Mouse (Mus musculus): ENCODE data around the gene Cacna1d. TPM values are rescaled to one million over a fixed set of nuclear protein-coding genes. Genes with fewer than 3 reads are reported as not detected.

Cacna1d gene
- polyA plus RNA-seq, 1 experiment = not detected

DNA sequence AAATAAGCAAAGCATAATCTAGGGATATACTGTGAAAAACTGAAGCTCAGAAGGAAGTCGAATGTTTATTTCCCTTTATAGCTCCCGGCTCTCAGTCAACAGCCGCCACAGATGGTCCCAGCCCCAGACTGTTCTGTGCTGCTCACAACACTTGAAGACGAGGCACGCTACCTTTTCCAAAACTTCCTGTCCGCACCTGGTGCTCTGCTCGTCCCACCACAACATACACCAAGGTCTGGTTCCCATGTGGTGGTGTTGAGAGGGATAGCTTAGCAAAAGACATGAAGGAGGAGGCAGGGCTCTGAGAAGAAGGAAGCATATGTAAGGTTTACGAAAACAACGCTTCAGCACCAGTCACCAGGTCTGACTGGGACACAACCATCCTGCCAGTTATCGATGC is 207.2 kb downstream of the Cacna1d start:
- no peaks in the 10 kb centered on the region for H3K79me3 ChIP-seq (ENCODE audit: low read depth)
- no peak overlapping the region for H3ac ChIP-seq (ENCODE audit: control insufficient read depth, insufficient read length, low read depth)
- no peaks in the 10 kb centered on the region for H3K79me2 ChIP-seq (ENCODE audit: control insufficient read depth, insufficient read depth)
- no peak overlapping the region for H3K4me3 ChIP-seq (ENCODE audit: insufficient read depth, poor library complexity, severe bottlenecking)
- no peaks in the 10 kb centered on the region for H3K36me3 ChIP-seq (ENCODE audit: control insufficient read depth, insufficient read depth)
- no peak for TF ChIP-seq MYOG (IDR thresholded peaks at IDR 0.05; ENCODE audit: control insufficient read depth, extremely low read depth, insufficient read length)
- TF ChIP-seq FOSL1 (IDR thresholded peaks at IDR 0.05; ENCODE audit: insufficient read depth, low read length, poor library complexity, severe bottlenecking) = no peak
- TF ChIP-seq CTCF (IDR thresholded peaks at IDR 0.05; ENCODE audit: control insufficient read depth, insufficient read depth, insufficient read length) = no peak
- TF ChIP-seq USF1 (IDR thresholded peaks at IDR 0.05; ENCODE audit: low read depth) = no peak
- no peak for TF ChIP-seq MAX (IDR thresholded peaks at IDR 0.05)
- no peak for TF ChIP-seq MYOD1 (IDR thresholded peaks at IDR 0.05; ENCODE audit: control insufficient read depth, insufficient read length, low read depth)
- no peak for TF ChIP-seq CEBPB (IDR thresholded peaks at IDR 0.05; ENCODE audit: low read depth)
- H3K27me3 ChIP-seq (ENCODE audit: control insufficient read depth, insufficient read depth, insufficient read length) = peaks cover 3% of the 10 kb centered on the region

DNA sequence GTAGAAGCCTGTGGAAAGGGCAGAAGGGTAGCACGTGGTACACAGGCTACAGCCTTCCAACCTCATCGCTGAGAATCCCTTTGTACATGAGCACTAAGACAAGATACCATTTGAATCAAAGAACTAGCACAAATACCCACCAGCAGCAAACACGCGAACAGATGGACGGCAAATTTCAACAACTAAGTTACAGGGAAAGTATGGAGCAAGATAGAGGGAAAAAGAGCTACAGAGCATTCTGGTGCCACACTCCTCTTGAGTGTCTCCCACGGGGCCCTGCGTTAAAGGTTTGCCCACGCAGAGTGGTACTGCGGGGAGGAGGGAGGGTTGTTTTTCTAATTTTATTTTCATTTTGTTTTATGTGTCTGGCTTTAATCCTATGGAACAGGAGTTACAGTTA is 215.7 kb downstream of the Cacna1d start:
- H3ac ChIP-seq (ENCODE audit: control insufficient read depth, insufficient read length, low read depth) = no peak overlapping the region
- no peaks in the 10 kb centered on the region for H3K36me3 ChIP-seq (ENCODE audit: control insufficient read depth, insufficient read depth)
- H3K27me3 ChIP-seq (ENCODE audit: control insufficient read depth, insufficient read depth, insufficient read length) = peaks cover 35% of the 10 kb centered on the region
- H3K4me3 ChIP-seq (ENCODE audit: insufficient read depth, poor library complexity, severe bottlenecking) = no peak overlapping the region
- no peak for TF ChIP-seq FOSL1 (IDR thresholded peaks at IDR 0.05; ENCODE audit: insufficient read depth, low read length, poor library complexity, severe bottlenecking)
- TF ChIP-seq CTCF (IDR thresholded peaks at IDR 0.05; ENCODE audit: control insufficient read depth, insufficient read depth, insufficient read length) = no peak
- no peaks in the 10 kb centered on the region for H3K79me2 ChIP-seq (ENCODE audit: control insufficient read depth, insufficient read depth)
- no peaks in the 10 kb centered on the region for H3K79me3 ChIP-seq (ENCODE audit: low read depth)

DNA sequence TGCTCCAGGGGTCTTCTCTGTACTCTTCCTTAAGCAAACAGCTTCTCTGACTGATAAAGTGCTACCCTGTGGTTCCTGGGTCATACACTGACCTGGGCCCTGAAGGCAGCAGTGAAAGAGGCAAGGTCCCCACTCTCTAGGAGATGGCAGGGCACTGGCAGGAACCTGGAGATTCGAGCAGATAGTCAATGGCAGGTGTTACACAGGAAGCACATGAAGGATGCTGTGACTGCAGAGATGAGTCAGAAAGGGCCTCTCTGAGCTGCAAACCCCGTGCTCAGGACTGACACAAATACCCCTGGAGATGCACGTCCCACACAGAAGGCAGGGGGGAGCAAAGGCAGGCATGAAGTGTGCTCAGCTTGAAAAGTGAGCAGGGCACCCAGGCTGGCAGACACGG is 218.3 kb downstream of the Cacna1d start:
- no peak overlapping the region for H3ac ChIP-seq (ENCODE audit: control insufficient read depth, insufficient read length, low read depth)
- H3K79me3 ChIP-seq (ENCODE audit: low read depth) = no peaks in the 10 kb centered on the region
- H3K36me3 ChIP-seq (ENCODE audit: control insufficient read depth, insufficient read depth) = no peaks in the 10 kb centered on the region
- no peak overlapping the region for H3K4me3 ChIP-seq (ENCODE audit: insufficient read depth, poor library complexity, severe bottlenecking)
- H3K27me3 ChIP-seq (ENCODE audit: control insufficient read depth, insufficient read depth, insufficient read length) = peaks cover 36% of the 10 kb centered on the region
- TF ChIP-seq CEBPB (IDR thresholded peaks at IDR 0.05; ENCODE audit: low read depth) (no peak), MYOG (IDR thresholded peaks at IDR 0.05; ENCODE audit: control insufficient read depth, extremely low read depth, insufficient read length) (no peak), CTCF (IDR thresholded peaks at IDR 0.05; ENCODE audit: control insufficient read depth, insufficient read depth, insufficient read length) (no peak), MYOD1 (IDR thresholded peaks at IDR 0.05; ENCODE audit: control insufficient read depth, insufficient read length, low read depth) (no peak)
- H3K79me2 ChIP-seq (ENCODE audit: control insufficient read depth, insufficient read depth) = no peaks in the 10 kb centered on the region

DNA sequence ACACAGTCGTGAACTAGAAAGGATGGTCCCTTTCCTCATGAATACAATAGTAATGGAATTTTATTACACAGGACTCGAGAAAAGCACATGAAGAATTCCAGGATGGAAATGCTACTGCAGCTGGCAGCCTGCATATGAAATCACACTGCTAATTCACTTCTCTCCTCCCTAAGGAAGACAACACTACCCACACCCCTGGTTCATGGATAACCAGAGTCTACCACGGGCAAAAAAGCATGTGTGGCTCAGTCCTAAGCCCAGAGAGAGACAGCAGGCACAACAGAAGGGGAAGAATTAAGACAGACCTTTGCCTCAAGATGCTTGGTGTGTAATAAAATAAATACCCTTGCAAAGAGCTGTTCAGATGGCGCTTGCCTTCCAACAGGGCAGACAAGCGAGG is 218.7 kb downstream of the Cacna1d start:
- TF ChIP-seq USF1 (IDR thresholded peaks at IDR 0.05; ENCODE audit: low read depth) (no peak), FOSL1 (IDR thresholded peaks at IDR 0.05; ENCODE audit: insufficient read depth, low read length, poor library complexity, severe bottlenecking) (no peak), CEBPB (IDR thresholded peaks at IDR 0.05; ENCODE audit: low read depth) (no peak), MAX (IDR thresholded peaks at IDR 0.05) (no peak), MYOD1 (IDR thresholded peaks at IDR 0.05; ENCODE audit: control insufficient read depth, insufficient read length, low read depth) (no peak), MYOG (IDR thresholded peaks at IDR 0.05; ENCODE audit: control insufficient read depth, extremely low read depth, insufficient read length) (no peak), CTCF (IDR thresholded peaks at IDR 0.05; ENCODE audit: control insufficient read depth, insufficient read depth, insufficient read length) (no peak)
- no peaks in the 10 kb centered on the region for H3K79me3 ChIP-seq (ENCODE audit: low read depth)
- no peak overlapping the region for H3ac ChIP-seq (ENCODE audit: control insufficient read depth, insufficient read length, low read depth)
- no peaks in the 10 kb centered on the region for H3K79me2 ChIP-seq (ENCODE audit: control insufficient read depth, insufficient read depth)
- H3K27me3 ChIP-seq (ENCODE audit: control insufficient read depth, insufficient read depth, insufficient read length) = peaks cover 35% of the 10 kb centered on the region
- H3K4me3 ChIP-seq (ENCODE audit: insufficient read depth, poor library complexity, severe bottlenecking) = no peak overlapping the region
- H3K36me3 ChIP-seq (ENCODE audit: control insufficient read depth, insufficient read depth) = no peaks in the 10 kb centered on the region

DNA sequence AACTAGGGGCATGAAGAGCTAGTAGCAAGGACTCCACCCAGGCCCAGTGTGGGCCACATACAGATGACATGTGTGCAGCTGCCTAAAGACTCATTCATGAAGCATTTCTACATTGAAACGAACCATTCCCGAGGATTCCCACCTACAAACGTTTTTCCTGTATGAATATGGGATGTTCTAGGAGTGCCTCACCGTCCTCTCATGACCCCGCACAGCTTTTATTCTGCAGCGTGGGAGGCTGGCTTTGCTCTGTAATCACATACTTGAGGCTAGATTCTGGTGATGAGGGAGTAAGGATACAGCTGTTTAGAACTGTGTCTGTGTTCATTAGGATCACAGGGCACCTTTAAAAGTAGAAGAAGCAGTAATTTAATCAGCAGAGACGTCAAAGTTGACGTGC is 219.4 kb downstream of the Cacna1d start:
- no peaks in the 10 kb centered on the region for H3K79me3 ChIP-seq (ENCODE audit: low read depth)
- no peak for TF ChIP-seq CEBPB (IDR thresholded peaks at IDR 0.05; ENCODE audit: low read depth)
- no peak for TF ChIP-seq MAX (IDR thresholded peaks at IDR 0.05)
- TF ChIP-seq MYOD1 (IDR thresholded peaks at IDR 0.05; ENCODE audit: control insufficient read depth, insufficient read length, low read depth) = no peak
- no peak for TF ChIP-seq CTCF (IDR thresholded peaks at IDR 0.05; ENCODE audit: control insufficient read depth, insufficient read depth, insufficient read length)
- no peak for TF ChIP-seq FOSL1 (IDR thresholded peaks at IDR 0.05; ENCODE audit: insufficient read depth, low read length, poor library complexity, severe bottlenecking)
- TF ChIP-seq USF1 (IDR thresholded peaks at IDR 0.05; ENCODE audit: low read depth) = no peak
- H3ac ChIP-seq (ENCODE audit: control insufficient read depth, insufficient read length, low read depth) = no peak overlapping the region

DNA sequence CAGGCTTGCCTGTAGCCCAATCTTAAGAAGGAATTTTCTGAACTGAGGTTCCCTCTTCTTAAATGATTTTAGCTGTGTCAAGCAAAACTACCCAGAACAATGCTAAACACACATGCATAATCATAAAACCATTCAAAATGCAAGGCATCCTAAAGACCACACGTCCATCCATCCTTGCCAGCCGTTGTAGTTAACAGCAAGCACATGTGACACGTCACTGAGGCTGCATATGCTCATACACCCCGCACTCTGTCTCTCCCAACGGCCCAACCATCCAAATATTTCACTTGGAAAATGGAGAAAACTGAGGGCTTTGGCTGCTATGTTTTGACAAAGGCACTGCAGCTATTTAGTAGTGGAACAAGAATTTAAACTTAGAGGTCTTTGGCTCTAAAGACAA is 220.9 kb downstream of the Cacna1d start:
- H3ac ChIP-seq (ENCODE audit: control insufficient read depth, insufficient read length, low read depth) = no peak overlapping the region
- H3K79me3 ChIP-seq (ENCODE audit: low read depth) = no peaks in the 10 kb centered on the region
- peaks cover 30% of the 10 kb centered on the region for H3K27me3 ChIP-seq (ENCODE audit: control insufficient read depth, insufficient read depth, insufficient read length)
- no peaks in the 10 kb centered on the region for H3K36me3 ChIP-seq (ENCODE audit: control insufficient read depth, insufficient read depth)
- H3K79me2 ChIP-seq (ENCODE audit: control insufficient read depth, insufficient read depth) = no peaks in the 10 kb centered on the region
- no peak for TF ChIP-seq MYOG (IDR thresholded peaks at IDR 0.05; ENCODE audit: control insufficient read depth, extremely low read depth, insufficient read length)
- TF ChIP-seq CTCF (IDR thresholded peaks at IDR 0.05; ENCODE audit: control insufficient read depth, insufficient read depth, insufficient read length) = no peak
- no peak for TF ChIP-seq FOSL1 (IDR thresholded peaks at IDR 0.05; ENCODE audit: insufficient read depth, low read length, poor library complexity, severe bottlenecking)
- no peak for TF ChIP-seq MAX (IDR thresholded peaks at IDR 0.05)
- no peak for TF ChIP-seq CEBPB (IDR thresholded peaks at IDR 0.05; ENCODE audit: low read depth)
- TF ChIP-seq USF1 (IDR thresholded peaks at IDR 0.05; ENCODE audit: low read depth) = no peak
- no peak for TF ChIP-seq MYOD1 (IDR thresholded peaks at IDR 0.05; ENCODE audit: control insufficient read depth, insufficient read length, low read depth)
- H3K4me3 ChIP-seq (ENCODE audit: insufficient read depth, poor library complexity, severe bottlenecking) = no peak overlapping the region

More for the DNA sequence above, 219.4 kb downstream of the Cacna1d start:
- Histone ChIP-seq H3K36me3 (ENCODE audit: control insufficient read depth, insufficient read depth) (no peaks in the 10 kb centered on the region), H3K27me3 (ENCODE audit: control insufficient read depth, insufficient read depth, insufficient read length) (peaks cover 35% of the 10 kb centered on the region), H3K79me2 (ENCODE audit: control insufficient read depth, insufficient read depth) (no peaks in the 10 kb centered on the region), H3K4me3 (ENCODE audit: insufficient read depth, poor library complexity, severe bottlenecking) (no peak overlapping the region)
